Mouse (Mus musculus) lung, postnatal 0 days (tissue): ENCODE data around the gene Syce3.

ENCODE experiments used
- CTCF ChIP-seq: IDR thresholded peaks from 2 replicates; pipeline ENCODE4 v1.5.1; 2016; ENCODE audit warnings: antibody characterized with exemption, mild to moderate bottlenecking
- EP300 ChIP-seq: IDR thresholded peaks from 2 replicates; pipeline ENCODE4 v1.6.1; 2016; ENCODE audit warnings: antibody characterized with exemption, mild to moderate bottlenecking, control low read depth

DNA sequence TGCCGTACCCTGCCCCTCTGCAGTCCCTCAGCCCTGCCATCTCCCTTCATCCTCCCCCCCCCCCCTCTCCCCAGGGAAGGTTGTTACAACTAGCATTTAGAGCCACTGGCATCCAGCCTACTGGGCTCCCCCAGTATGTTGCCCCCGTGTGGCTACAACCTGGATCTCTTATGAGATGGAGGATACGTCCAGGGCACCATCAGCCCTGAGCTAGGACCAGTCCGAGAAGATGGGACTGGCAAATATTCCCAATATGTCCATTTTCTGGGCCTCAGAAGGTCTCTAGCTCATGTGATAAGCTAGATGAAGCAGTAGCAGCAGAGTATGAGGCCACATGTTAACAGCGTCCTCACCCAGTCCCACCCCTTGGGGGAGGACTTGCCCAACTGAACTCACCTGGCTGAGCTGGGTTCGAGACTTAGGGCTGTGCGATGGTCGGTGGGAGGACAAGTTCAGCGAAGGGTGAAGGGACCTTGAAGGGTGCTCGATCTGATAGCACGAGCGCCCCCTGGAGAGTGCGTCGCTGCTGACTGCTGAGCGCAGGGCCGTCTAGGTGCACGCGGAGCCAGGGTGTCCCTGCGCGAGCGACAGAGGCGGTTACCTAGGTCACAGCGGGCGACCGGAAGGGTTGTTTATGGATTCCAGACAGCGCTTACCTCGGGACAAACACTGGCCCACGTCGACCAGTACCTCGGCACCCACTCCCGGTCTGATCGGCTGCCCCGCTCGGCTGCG is 37.1 kb downstream of the Syce3 start:
- TF ChIP-seq CTCF: peak; percentile 81
- TF ChIP-seq EP300: no peak
